ENCODE assay signal across 8 mouse cellular contexts in genomic region chr9:107935374-107935773, GRCm38 (mm10). TPM values are rescaled to one million over a fixed set of nuclear protein-coding genes. Genes with fewer than 3 reads are reported as not detected.
DNase-seq lines count a peak whose midpoint lies in the region; ATAC-seq and TF ChIP-seq lines count a peak whose summit lies in the region.

Gene Camkv (plus strand): TSS chr9:107935674.

- no peak within 1 kb of the TSS for H3K27ac ChIP-seq in heart, adult 2 months
- no peak within 1 kb of the TSS for H3K27ac ChIP-seq in limb, embryonic 15.5 days
- no peak within 1 kb of the TSS for H3K27ac ChIP-seq in kidney, adult 2 months (ENCODE audit: insufficient read depth, low read depth, low read length)

- peak within 1 kb of the TSS; percentile 18; the same call in 1 of the 2 replicates for H3K4me3 ChIP-seq in heart, adult 2 months
- peak within 1 kb of the TSS; percentile 53 for H3K4me3 ChIP-seq in limb, embryonic 15.5 days
- no peak within 1 kb of the TSS for H3K4me3 ChIP-seq in kidney, adult 2 months (ENCODE audit: insufficient read depth, low read depth, low read length)

- 40% methylated on average over 3 of the region's 3 CpGs for WGBS in heart, adult 2 months
- 4% methylated on average over 3 of the region's 3 CpGs for WGBS in limb, embryonic 15.5 days
- 47% methylated on average over 2 of the region's 3 CpGs for WGBS in kidney, adult 2 months

- no peaks in the 10 kb centered on the region for H3K79me2 ChIP-seq in heart, adult 2 months (replicated peaks; ENCODE audit: control insufficient read depth, insufficient read depth, low read length)

- H3K9ac ChIP-seq in heart, adult 2 months (ENCODE audit: low read depth, low read length), result no peak within 1 kb of the TSS
- peak within 1 kb of the TSS; percentile 55 for H3K9ac ChIP-seq in limb, embryonic 15.5 days

- ATAC-seq in limb, embryonic 15.5 days (ENCODE audit: insufficient number of reproducible peaks, low FRiP score, low TSS enrichment, low read depth), result no peak

- H3K27me3 ChIP-seq in heart, adult 2 months (ENCODE audit: control insufficient read depth, insufficient read depth, low read length), result peaks cover 6% of the 10 kb centered on the region
- H3K27me3 ChIP-seq in limb, embryonic 15.5 days, result peaks cover 20% of the 10 kb centered on the region
- peaks cover 5% of the 10 kb centered on the region; the same call in 1 of the 2 replicates for H3K27me3 ChIP-seq in kidney, adult 2 months (replicated peaks; ENCODE audit: control insufficient read depth, insufficient read depth, low read length)

- H3K4me2 ChIP-seq in limb, embryonic 15.5 days, result peak within 1 kb of the TSS; percentile 97

- no peak for TF ChIP-seq EP300 in heart, adult 2 months (IDR thresholded peaks at IDR 0.05; ENCODE audit: insufficient read depth, low read depth, low read length)

- TF ChIP-seq POLR2A in heart, adult 2 months (IDR thresholded peaks at IDR 0.05; ENCODE audit: insufficient read depth, low read depth, low read length), result no peak
- TF ChIP-seq POLR2A in kidney, adult 2 months (IDR thresholded peaks at IDR 0.05; ENCODE audit: low read depth, low read length), result no peak

- no peaks in the 10 kb centered on the region for H3K9me3 ChIP-seq in limb, embryonic 15.5 days

- no peaks in the 10 kb centered on the region for H3K4me1 ChIP-seq in heart, adult 2 months (ENCODE audit: control insufficient read depth, insufficient read depth, low read length)
- peaks cover 14% of the 10 kb centered on the region for H3K4me1 ChIP-seq in limb, embryonic 15.5 days
- H3K4me1 ChIP-seq in kidney, adult 2 months (ENCODE audit: control insufficient read depth, insufficient read depth, low read length), result no peaks in the 10 kb centered on the region

- no peaks in the 10 kb centered on the region for H3K36me3 ChIP-seq in heart, adult 2 months (ENCODE audit: control insufficient read depth, insufficient read depth, low read length)
- no peaks in the 10 kb centered on the region for H3K36me3 ChIP-seq in limb, embryonic 15.5 days
- no peaks in the 10 kb centered on the region for H3K36me3 ChIP-seq in kidney, adult 2 months (ENCODE audit: control insufficient read depth, insufficient read depth, low read length)

- intact Hi-C loops in heart, adult 2 months (cut with DNase I), result no loop called here

- no peak for DNase-seq in heart, adult 2 months
- DNase-seq in heart, postnatal 4 days, result no peak
- no peak for DNase-seq in thymus, postnatal 0 days (ENCODE audit: low spot score)
- DNase-seq in thymus, postnatal 36 days, result no peak
- DNase-seq in right cerebral cortex, postnatal 36 days (ENCODE audit: low spot score in 2 of 2), result no peak
- DNase-seq in kidney, adult 2 months, result no peak
- DNase-seq in cerebellum, adult 11-12 months, result no peak

- TF ChIP-seq CTCF in heart, adult 2 months (IDR thresholded peaks at IDR 0.05), result no peak
- no peak for TF ChIP-seq CTCF in kidney, adult 2 months (conservative IDR thresholded peaks at IDR 0.05; ENCODE audit: insufficient read depth, insufficient read length, low read depth, low read length)

RNA-seq across cellular contexts. Expression of gene Camkv, which starts in this region (rescaled TPM):
- total RNA-seq in heart, adult 2 months (2021), result not detected
- polyA plus RNA-seq in heart, adult 2 months (2012; rRNA removed), result 0.02 and 0.06 TPM in 2 replicates
- total RNA-seq in heart, postnatal 4 days (2021), result not detected
- polyA plus RNA-seq in thymus, postnatal 0 days (2015; fragmentation: Nextera tagmentation; extraction: Ambion mirVana), result 12.1 and 12.9 TPM in 2 replicates
- 5.8 and 6.7 TPM in 2 replicates for polyA plus RNA-seq in limb, embryonic 15.5 days (2015; fragmentation: Nextera tagmentation; extraction: Ambion mirVana)
- polyA plus RNA-seq in kidney, adult 2 months (2012; rRNA removed), result not detected in 2 replicates
